Mouse (Mus musculus) megakaryocyte-erythroid progenitor cell, adult 5 weeks (primary cell): ENCODE results near the gene Trim27. TPM values are rescaled to one million over a fixed set of nuclear protein-coding genes. Genes with fewer than 3 reads are reported as not detected.

ENCODE experiments used
- polyA plus RNA-seq: library from polyadenylated mRNA; stranded (reverse); fragments of >175 nt; gene quantifications from 2 replicates; pipeline ENCODE4 v1.2.3, GENCODE M21; 2012

The Trim27 gene
- 140 and 157 TPM in 2 replicates for polyA plus RNA-seq

DNA sequence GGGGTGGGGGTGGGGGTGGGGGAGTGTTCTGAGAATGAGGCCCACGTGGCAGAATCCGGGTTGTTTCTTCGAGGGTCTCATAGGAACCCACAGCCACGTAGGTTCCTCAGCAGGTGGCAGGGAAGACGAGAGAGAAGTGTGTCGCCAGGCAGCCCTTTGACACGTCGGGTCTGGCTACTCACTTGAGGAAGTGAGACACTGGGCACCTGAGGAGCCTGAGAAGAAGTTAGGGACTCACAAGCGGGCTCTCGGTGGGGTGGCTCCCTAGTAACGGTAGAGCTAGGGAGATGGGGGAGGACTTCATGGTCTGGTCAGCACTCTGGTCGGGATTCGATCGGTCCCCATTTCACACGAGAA, at the start of gene Trim27:
TSS of gene Trim27 (plus strand) at position 79 of the 357 bp plus-strand sequence.

DNA sequence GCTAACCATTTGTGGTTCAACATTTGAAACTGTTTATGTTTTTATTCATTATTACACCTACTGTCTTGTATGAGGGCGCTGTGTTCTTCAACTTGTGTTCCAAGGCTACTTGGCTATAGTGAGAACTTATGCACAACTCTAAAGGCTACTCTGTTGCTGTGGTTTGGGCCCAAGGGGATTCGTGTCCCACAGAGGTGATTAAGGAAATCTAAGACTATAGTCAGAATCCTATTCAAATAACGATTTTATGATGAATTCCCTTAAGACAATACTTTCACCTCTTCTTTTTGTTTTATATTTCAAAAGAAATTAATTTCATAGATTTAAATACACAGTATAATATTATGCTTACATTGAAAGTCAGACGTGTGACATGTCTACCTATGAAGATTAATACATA, 33.5 kb upstream of the Trim27 start, which contains the start of gene Olfr1368:
TSS of gene Olfr1368 (minus strand) at position 101 of the 400 bp plus-strand sequence.

Other genes with a start within 250 kb of the Trim27 start
- not detected in 2 replicates for gene Olfr1370, start 104.5 kb upstream of the Trim27 start, polyA plus RNA-seq
- not detected in 2 replicates for gene Olfr1369-ps1, start 68.0 kb upstream of the Trim27 start, polyA plus RNA-seq
- not detected in 2 replicates for gene Olfr263, start 49.8 kb upstream of the Trim27 start, polyA plus RNA-seq
- gene Olfr1368, start 33.6 kb upstream of the Trim27 start, polyA plus RNA-seq = not detected in 2 replicates
- not detected in 2 replicates for gene Gpx5, start 113.3 kb downstream of the Trim27 start, polyA plus RNA-seq
- not detected in 2 replicates for gene Gpx6, start 132.7 kb downstream of the Trim27 start, polyA plus RNA-seq
- gene Olfr1367, start 167.5 kb downstream of the Trim27 start, polyA plus RNA-seq = not detected in 2 replicates
- 1.9 and 2.0 TPM in 2 replicates for gene Zscan12, start 183.4 kb downstream of the Trim27 start, polyA plus RNA-seq
- gene Zkscan3, start 223.3 kb downstream of the Trim27 start, polyA plus RNA-seq = 4.7 and 4.8 TPM in 2 replicates